Mouse (Mus musculus) E14TG2a.4 (cell line): ENCODE data around the gene Dhx37.

Experiments used
- CTCF ChIP-seq: conservative IDR thresholded peaks from 2 replicates; pipeline ENCODE4 v1.5.1; 2014; ENCODE audit warnings: low read length
- NANOG ChIP-seq: IDR thresholded peaks from 2 replicates; pipeline ENCODE4 v1.6.1; 2014; ENCODE audit warnings: borderline replicate concordance, low read length, mixed read lengths
- POU5F1 ChIP-seq: IDR thresholded peaks from 2 replicates; pipeline ENCODE4 v1.6.1; 2014; ENCODE audit warnings: low read length, borderline replicate concordance

DNA sequence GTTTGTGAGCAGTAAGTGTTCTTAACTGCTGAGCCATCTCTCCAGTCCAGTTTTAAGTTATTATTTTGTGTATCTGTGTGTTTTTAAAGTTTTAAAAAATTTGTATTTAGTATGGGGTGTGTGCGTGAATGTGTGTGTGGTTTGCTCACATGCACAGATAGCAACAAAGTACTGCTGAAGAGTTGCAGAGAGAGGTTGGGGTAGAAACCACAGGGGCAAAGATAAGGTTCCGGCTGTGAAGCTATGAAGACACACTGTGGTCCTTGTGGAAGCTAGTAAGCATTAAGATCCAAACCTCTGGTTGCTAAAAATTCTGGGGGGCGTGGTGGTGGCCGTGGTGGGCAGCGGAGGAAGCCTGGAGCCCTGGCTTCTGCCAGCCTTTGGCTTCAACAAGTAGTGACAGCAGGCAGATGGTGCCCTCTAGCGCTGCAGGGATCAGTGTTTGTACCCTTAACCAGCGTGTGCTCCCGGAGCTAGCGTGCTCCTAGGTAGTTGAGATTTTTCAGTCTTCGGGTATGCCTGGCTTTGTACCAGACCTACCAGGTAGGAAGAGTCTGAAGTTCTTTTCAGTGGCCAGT is 28.0 kb upstream of the Dhx37 start:
- TF ChIP-seq CTCF (no peak), NANOG (no peak), POU5F1 (no peak)
